Mouse (Mus musculus) T-cell, adult 2 months (primary cell): ENCODE data around the gene Sik3.
A peak's percentile ranks its signal among the peaks of the same experiment; 100 is the strongest.

Source experiments
- DNase-seq: peaks from one replicate; pipeline ENCODE4 v3.0.0; 2022; ENCODE audit warnings: low spot score

Gene Sik3

GRCm38 (mm10) chr9:46191234-46191633 lies 178.6 kb downstream of the Sik3 start:
- no peak for DNase-seq

DNA sequence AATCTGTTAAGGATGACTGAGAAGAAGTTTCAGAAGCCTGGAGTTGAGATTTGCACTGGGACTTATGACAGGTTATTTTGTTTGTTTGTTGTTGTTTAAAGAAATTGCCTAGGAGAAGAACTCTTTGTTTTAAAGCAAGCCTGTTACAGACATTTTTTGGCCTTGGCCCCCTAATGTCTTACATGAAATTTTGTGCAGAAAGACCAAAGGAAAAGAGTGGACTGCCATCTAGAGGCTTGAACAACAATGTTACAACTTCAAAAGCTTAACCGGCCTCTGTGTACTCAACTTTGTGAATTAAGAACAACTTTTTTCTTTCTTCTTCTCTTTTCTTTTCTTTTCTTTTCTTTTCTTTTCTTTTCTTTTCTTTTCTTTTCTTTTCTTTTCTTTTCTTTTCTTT lies 179.0 kb downstream of the Sik3 start:
- peak; percentile 53 for DNase-seq

DNA sequence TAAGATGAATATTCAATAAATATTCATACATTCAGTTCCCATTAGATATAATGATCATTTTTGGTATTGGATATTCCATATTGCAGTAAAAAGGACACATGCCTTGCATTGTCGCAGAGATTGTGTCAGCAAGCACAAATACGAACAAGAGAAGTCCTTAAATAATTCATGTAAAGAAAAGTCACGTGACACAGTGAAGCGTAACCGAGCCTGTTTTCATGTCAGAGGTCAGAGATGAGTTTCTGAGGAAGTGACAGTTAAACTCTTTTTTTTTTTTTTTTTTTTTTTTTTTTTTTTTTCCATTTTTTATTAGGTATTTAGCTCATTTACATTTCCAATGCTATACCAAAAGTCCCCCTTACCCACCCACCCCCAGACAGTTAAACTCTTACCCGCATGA lies 180.0 kb downstream of the Sik3 start:
- DNase-seq: no peak

DNA sequence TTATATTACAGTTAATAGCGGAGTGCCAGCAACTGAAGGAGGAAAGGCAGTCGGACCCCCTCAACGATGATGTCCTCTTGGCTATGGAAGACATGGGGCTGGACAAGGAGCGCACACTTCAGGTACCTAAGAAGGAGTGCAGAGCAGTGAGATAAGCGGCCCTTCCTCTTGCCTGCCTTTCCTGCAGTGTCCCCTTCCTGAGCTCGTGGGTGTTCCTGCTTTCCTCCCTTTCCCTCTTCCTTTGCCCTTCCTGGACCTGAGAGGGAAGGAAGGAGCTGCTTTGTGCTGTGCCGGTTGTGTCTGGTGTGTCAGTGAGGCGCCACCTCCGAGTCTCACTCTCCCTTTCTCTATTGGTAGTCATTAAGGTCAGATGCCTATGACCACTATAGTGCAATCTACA lies 182.2 kb downstream of the Sik3 start:
- no peak for DNase-seq

GRCm38 (mm10) chr9:46196699-46197169 lies 184.1 kb downstream of the Sik3 start:
- DNase-seq: no peak

DNA sequence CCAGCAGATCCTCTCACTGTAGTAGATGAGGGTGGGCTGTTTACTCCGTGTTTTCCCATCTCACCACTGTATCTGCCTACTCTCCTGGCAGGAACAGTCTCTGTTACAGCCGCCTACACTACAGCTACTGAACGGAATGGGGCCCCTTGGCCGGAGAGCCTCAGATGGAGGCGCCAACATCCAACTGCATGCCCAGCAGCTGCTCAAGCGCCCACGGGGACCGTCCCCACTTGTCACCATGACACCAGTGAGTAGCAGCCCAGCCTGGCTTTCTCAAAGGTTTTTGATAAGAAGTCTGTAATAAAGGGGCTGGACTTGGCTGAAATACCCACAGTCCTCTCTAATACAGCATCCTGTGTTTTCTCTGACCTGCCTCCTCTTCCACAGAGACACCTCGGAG lies 185.8 kb downstream of the Sik3 start:
- DNase-seq: no peak

DNA sequence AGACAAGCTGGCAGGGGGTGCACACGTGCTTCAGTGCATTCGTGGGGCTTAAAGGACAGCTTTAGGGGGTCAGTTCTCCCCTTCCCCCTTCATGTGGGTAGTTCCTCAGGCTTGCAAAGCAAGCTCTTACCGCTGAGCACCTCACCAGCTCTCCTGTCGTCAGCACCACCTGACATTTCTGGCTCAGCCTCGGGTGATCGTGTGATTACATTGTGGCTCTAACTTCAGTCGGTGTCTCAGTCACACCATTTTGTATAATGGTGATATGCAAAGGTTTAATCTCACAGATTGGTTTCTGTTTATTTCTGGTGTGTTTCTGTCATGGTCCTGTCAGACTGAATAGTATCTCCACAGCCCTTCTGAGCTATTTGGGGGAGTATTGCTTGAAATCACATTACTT lies 186.3 kb downstream of the Sik3 start:
- no peak for DNase-seq

DNA sequence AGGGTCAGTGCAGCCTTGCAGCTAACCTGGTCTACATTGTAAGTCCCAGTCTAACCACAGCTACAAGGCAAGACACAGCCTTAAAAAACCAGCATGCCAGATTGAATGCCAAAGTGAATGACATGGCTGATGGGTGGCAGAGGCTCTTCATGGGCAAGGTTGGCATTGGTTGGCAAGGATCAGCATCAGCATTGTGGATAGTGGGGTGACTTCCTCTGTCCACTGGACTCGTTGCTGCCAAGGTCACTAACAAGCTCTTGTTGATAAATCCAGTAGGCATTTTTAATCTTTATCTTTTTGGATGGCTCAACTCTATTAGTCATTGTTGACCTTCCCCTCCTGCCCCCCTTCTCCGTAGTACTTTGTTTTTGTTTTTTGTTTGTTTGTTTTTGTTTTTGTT lies 187.0 kb downstream of the Sik3 start:
- DNase-seq: no peak

DNA sequence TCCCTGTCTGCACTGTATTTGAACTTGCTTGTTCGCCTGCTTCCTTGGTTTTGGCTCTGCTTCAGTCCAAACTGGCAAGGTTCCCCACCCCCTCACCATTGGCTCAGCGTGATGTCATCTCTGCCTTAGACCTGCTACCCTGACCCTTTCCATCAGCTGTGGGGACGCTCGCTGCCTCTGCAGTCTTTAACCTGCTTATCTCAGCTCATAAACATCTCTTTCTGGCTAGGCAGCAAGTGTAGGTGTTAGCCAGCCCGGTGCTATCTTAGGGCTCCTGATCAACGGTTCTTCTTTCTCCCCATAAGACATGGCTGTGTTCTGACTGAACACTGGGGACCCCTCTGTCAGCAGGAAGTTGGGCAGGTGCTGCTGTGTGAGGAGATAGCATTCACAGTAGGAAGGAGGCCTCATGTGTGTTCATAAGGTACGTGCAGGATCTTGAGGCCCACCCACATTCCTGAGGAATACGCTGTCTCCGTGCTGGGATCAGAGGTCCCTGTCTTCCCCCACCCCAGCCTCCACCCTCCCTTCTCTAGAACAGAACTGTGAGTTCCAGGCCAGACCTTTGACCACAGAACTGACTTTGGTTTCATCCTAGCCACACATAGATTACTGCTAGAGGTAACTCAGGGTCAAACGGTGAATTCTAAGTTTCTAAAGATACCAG lies 194.3 kb downstream of the Sik3 start:
- no peak for DNase-seq

- DNase-seq: no peak
Measured at GRCm38 (mm10) chr9:46207501-46207869, 194.9 kb downstream of the Sik3 start.

GRCm38 (mm10) chr9:46208401-46208974 lies 195.9 kb downstream of the Sik3 start:
- no peak for DNase-seq

- no peak for DNase-seq
Measured at GRCm38 (mm10) chr9:46210473-46210872, 197.9 kb downstream of the Sik3 start.

DNA sequence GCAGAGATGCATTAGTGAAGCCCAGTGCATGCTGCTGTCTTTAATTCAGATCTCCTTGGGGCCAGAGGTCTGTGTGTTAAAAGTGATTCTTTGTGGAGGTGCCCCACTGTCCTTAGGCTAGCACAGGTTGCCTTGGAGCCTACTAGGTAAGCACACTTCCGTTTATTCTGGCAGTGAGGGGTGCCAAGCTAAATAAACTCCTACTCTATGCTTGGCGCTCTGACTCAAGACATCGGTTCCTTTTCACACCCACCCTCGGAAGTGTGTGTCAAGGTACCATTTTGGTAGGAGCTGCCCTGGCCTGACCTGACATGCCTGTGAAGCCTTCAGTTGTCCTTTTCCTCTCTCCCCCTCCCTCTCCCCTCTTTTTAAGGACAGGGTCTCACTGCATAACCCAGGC lies 201.7 kb downstream of the Sik3 start:
- DNase-seq: no peak

DNA sequence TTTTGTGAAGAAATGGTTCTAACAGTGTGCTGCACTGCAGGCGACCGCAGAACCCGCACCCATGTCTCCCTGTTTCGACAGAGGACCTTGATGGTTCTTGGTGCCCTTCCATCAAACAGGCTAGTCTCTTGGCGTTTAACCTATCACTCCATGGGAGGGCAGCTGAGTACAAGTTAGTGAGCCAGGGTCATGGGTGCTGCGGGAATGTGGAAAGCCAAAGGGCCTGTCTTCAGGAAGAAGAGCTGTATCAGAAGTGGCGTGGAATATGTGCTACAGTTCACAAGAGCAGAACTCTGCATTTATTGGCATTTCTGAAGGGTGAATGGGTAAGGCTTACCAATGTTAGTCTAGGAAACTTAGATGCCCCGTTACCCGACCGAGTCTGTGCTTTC lies 202.3 kb downstream of the Sik3 start:
- no peak for DNase-seq

- no peak for DNase-seq
Measured at GRCm38 (mm10) chr9:46215338-46216322, 203.0 kb downstream of the Sik3 start.

DNA sequence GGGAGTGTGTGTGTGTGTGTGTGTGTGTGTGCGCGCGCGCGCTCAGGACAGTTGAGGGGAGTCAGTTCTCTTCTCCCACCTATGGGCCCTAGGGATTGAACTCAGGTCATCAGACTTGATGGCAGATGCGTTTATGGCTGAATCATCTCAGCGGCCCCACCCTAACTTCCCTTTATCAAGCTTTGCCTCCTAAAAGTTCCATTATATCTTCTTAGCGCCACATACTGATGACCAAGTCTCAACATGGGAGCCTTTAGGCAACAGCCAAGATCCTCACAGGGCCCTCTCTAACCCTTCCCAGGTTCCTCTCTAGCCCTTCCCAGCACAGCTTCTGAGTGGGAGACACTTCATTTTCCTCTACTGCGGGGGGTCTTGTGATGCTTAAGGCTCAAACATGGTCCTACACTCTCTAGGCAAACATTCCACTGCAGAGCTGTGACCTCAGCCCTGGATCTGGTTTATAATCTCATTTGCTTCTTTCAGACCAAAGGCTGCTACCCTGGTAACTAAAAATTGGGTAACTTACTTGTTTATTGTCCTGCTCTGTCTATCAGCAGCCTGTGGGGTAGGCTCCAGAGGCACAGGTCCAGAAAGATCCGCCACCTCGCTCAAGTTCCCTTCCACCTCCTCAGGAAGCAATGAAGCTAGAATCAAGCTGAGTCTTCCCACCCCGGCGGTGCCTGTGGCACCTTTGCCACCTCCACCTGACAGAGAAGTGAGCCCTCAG lies 204.3 kb downstream of the Sik3 start:
- no peak for DNase-seq

- DNase-seq: no peak
Measured at GRCm38 (mm10) chr9:46218176-46218575, 205.6 kb downstream of the Sik3 start.

DNA sequence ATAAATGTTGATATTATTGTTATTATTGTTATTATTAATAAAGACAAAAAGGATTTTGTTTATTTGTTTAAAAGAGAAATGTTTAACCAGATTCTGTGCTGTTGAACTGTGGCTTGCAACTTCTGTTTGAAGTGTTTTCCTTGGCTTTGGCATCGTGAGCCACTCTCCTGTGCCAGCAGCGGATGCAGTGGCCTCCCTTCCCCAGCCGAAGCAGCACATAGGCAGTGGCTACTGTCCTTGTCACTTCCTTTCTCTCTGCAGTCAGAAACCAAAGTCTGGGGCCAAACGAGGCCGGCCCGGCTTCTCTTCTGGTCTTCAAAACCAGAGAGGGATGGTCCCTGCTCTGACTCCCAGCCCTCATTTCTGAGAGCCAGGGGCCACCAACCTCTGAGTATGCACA lies 210.5 kb downstream of the Sik3 start:
- DNase-seq: no peak

GRCm38 (mm10) chr9:46224101-46224500 lies 211.5 kb downstream of the Sik3 start:
- no peak for DNase-seq

DNA sequence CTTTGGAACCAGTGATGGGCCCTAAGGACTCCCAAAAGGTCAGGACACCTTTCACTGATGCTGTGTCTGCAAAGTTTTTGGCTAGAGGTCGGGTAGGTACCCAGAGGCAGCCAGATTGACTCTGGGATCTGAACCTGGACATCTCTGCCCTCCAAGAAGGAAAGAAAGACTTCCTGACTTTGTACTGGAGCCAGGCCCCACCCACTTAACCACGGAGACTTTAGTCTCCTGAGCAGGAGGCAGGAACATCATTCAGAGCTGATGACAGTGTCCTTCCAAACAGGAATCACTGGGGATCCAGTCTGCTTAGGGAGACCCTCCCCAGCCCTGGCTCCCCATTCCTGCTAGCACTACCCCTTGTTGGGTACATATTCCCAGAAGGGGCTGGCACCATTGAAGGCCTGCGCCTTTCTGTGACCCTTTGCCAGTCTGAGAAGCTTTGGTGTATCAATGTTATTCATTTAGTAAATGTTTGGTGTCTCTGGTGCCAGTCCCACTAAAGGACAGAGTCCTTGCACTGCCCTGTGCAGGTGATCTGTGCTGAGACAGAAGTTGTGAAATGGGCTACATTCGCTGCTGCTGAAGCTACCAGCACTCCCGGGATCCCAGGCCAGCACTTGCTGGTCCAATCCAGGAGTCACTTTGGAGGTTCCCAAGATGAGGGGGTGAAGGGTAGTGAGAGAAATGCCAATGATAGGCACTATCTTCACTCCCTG lies 212.5 kb downstream of the Sik3 start:
- DNase-seq: no peak

DNA sequence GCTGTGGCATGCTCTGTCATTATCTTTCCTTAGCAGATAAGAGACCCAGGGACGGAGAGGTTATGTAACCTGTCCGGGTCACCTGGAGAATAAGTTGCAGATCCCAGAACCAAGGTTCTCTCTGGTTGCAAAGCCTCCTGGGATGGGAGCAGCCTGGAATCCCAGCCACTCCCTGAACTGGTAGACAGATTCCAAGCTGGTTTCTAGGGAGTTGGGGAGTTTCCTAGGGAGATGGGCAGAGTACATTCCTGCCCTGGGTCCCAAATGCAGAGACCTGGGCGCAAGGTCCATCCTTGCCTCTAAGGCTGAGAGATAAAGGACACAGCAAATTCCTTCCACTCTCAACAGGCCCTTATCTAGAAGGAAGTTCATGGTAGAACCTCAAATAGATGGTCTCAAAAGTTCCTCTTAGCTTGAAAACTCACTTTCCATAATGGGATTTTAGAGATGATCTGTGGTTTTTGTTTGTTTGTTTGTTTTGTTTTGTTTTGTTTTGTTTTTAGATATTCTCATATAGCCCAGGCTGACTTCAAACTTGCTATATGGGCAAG lies 214.5 kb downstream of the Sik3 start:
- no peak for DNase-seq
